In genomic region chr3:17281231-17281630, GRCm38 (mm10) we compare ENCODE assay signal across 23 mouse cellular contexts.
A peak's percentile ranks its signal among the peaks of the same experiment; 100 is the strongest.
DNase-seq lines count a peak whose midpoint lies in the region; ATAC-seq and TF ChIP-seq lines count a peak whose summit lies in the region.
"Had no signal": no experiment of that assay in that cellular context is flagged by ENCODE, and none has a peak within 500 bp of the region (broad histone marks: within the 10 kb centered on the region; RNA-seq: fewer than 3 reads in every experiment).

No protein-coding gene starts in this region.

- ATAC-seq in forebrain, embryonic 12.5 days (ENCODE audit: low FRiP score) = peak; percentile 80; the same call in 1 of the 2 replicates
- no peak for ATAC-seq in forebrain, embryonic 11.5 days (replicated peaks; ENCODE audit: low FRiP score)
- ATAC-seq in forebrain, postnatal 0 days = no peak
- ATAC-seq in midbrain, postnatal 0 days (ENCODE audit: low FRiP score) = no peak
- ATAC-seq: CD4-positive, CD25-positive, alpha-beta regulatory T cell, adult 4 months; intestine, embryonic 16.5 days; liver, postnatal 0 days had no signal

- H3K9ac ChIP-seq in forebrain, embryonic 12.5 days = no peak overlapping the region
- no peak overlapping the region for H3K9ac ChIP-seq in forebrain, embryonic 11.5 days (ENCODE audit: low read length)
- H3K9ac ChIP-seq in forebrain, postnatal 0 days = no peak overlapping the region
- H3K9ac ChIP-seq in midbrain, postnatal 0 days (replicated peaks; ENCODE audit: low read length, poor library complexity, severe bottlenecking) = no peak overlapping the region
- H3K9ac ChIP-seq: liver, postnatal 0 days; stomach, embryonic 15.5 days had no signal

- H3K36me3 ChIP-seq in forebrain, embryonic 12.5 days (replicated peaks) = no peaks in the 10 kb centered on the region
- no peaks in the 10 kb centered on the region for H3K36me3 ChIP-seq in forebrain, embryonic 11.5 days (ENCODE audit: control insufficient read depth, insufficient read depth, low read length)
- H3K36me3 ChIP-seq in forebrain, postnatal 0 days (ENCODE audit: insufficient read depth) = no peaks in the 10 kb centered on the region
- H3K36me3 ChIP-seq in midbrain, postnatal 0 days (ENCODE audit: insufficient read depth, low read length) = no peaks in the 10 kb centered on the region
- H3K36me3 ChIP-seq: stomach, embryonic 15.5 days had no signal

- no peak overlapping the region for H3K4me2 ChIP-seq in forebrain, embryonic 12.5 days
- no peak overlapping the region for H3K4me2 ChIP-seq in forebrain, embryonic 11.5 days (ENCODE audit: low read depth, low read length, severe bottlenecking)
- H3K4me2 ChIP-seq in forebrain, postnatal 0 days (ENCODE audit: low read depth) = no peak overlapping the region
- H3K4me2 ChIP-seq in midbrain, postnatal 0 days (ENCODE audit: low read depth, low read length, poor library complexity, severe bottlenecking) = no peak overlapping the region
- H3K4me2 ChIP-seq: stomach, embryonic 15.5 days had no signal

- no peaks in the 10 kb centered on the region for H3K4me1 ChIP-seq in forebrain, embryonic 12.5 days
- no peaks in the 10 kb centered on the region for H3K4me1 ChIP-seq in forebrain, embryonic 11.5 days (replicated peaks; ENCODE audit: control insufficient read depth, insufficient read depth, low read length)
- H3K4me1 ChIP-seq in forebrain, postnatal 0 days (ENCODE audit: insufficient read depth) = no peaks in the 10 kb centered on the region
- H3K4me1 ChIP-seq in midbrain, postnatal 0 days (ENCODE audit: insufficient read depth, low read length) = no peaks in the 10 kb centered on the region
- H3K4me1 ChIP-seq: stomach, embryonic 15.5 days had no signal

- H3K27ac ChIP-seq in forebrain, embryonic 12.5 days = no peak overlapping the region
- H3K27ac ChIP-seq in forebrain, embryonic 11.5 days (ENCODE audit: low read depth, low read length) = no peak overlapping the region
- H3K27ac ChIP-seq in forebrain, postnatal 0 days (ENCODE audit: low read depth, low read length) = no peak overlapping the region
- peak overlapping the region; percentile 43; the same call in 1 of the 2 replicates for H3K27ac ChIP-seq in midbrain, postnatal 0 days (ENCODE audit: low read depth, low read length)
- H3K27ac ChIP-seq: heart, adult 2 months; left cerebral cortex, adult 2 months; stomach, embryonic 15.5 days had no signal

- TF ChIP-seq CTCF in forebrain, postnatal 0 days (IDR thresholded peaks at IDR 0.05; ENCODE audit: low read depth) = no peak
- no peak for TF ChIP-seq CTCF in midbrain, postnatal 0 days (IDR thresholded peaks at IDR 0.05)

- no peaks in the 10 kb centered on the region for H3K9me3 ChIP-seq in forebrain, embryonic 12.5 days
- H3K9me3 ChIP-seq in forebrain, embryonic 11.5 days (ENCODE audit: control insufficient read depth, low read length) = no peaks in the 10 kb centered on the region
- no peaks in the 10 kb centered on the region for H3K9me3 ChIP-seq in forebrain, postnatal 0 days (ENCODE audit: low read length)
- no peaks in the 10 kb centered on the region for H3K9me3 ChIP-seq in midbrain, postnatal 0 days (ENCODE audit: low read length)
- H3K9me3 ChIP-seq: stomach, embryonic 15.5 days had no signal

- WGBS in forebrain, embryonic 12.5 days = 31% methylated on average over 6 of the region's 6 CpGs
- WGBS in forebrain, embryonic 11.5 days = 41% methylated on average over 6 of the region's 6 CpGs
- WGBS in forebrain, postnatal 0 days = 13% methylated on average over 6 of the region's 6 CpGs
- WGBS in midbrain, postnatal 0 days = 37% methylated on average over 6 of the region's 6 CpGs

- H3K27me3 ChIP-seq in forebrain, embryonic 12.5 days = no peaks in the 10 kb centered on the region
- H3K27me3 ChIP-seq in forebrain, embryonic 11.5 days (ENCODE audit: control insufficient read depth, insufficient read depth, low read length) = no peaks in the 10 kb centered on the region
- H3K27me3 ChIP-seq in forebrain, postnatal 0 days (ENCODE audit: insufficient read depth, low read length) = no peaks in the 10 kb centered on the region
- H3K27me3 ChIP-seq in midbrain, postnatal 0 days (ENCODE audit: insufficient read depth, low read length) = no peaks in the 10 kb centered on the region
- H3K27me3 ChIP-seq: stomach, embryonic 15.5 days had no signal

- H3K4me3 ChIP-seq in forebrain, embryonic 12.5 days (replicated peaks) = no peak overlapping the region
- H3K4me3 ChIP-seq in forebrain, embryonic 11.5 days (ENCODE audit: low read depth, low read length) = no peak overlapping the region
- no peak overlapping the region for H3K4me3 ChIP-seq in forebrain, postnatal 0 days (ENCODE audit: low read depth, low read length)
- no peak overlapping the region for H3K4me3 ChIP-seq in midbrain, postnatal 0 days (ENCODE audit: low read depth, low read length)
- H3K4me3 ChIP-seq: heart, adult 2 months; left cerebral cortex, adult 2 months; stomach, embryonic 15.5 days had no signal

- DNase-seq in forebrain, embryonic 11.5 days (ENCODE audit: low spot score) = no peak
- peak; percentile 22 for DNase-seq in Muller cell, postnatal 12 days (ENCODE audit: inconsistent ontology term)
- peak; percentile 32 for DNase-seq in forebrain, postnatal 0 days
- DNase-seq in midbrain, postnatal 0 days (ENCODE audit: low spot score) = peak; percentile 62
- no peak for DNase-seq in adrenal gland, adult (ENCODE audit: inconsistent age in 2 of 2, low spot score in 1 of 2)
- DNase-seq in ovary, postnatal 10 days (ENCODE audit: low spot score) = no peak
- DNase-seq in lung, postnatal 14 days = no peak
- DNase-seq: adrenal gland, postnatal 25 days; gastrocnemius, postnatal 25 days; heart, adult 2 months; heart, postnatal 4 days; kidney, postnatal 36 days; left cerebral cortex, postnatal 4 days; liver; liver, postnatal 0 days; lung, postnatal 10 days; thymus, adult 18-20 months; thymus, postnatal 4 days had no signal

Comparison
In these comparisons a context has a peak if more than half of its experiments do, and no peak if none do; other contexts are left out.
1. DNase-seq: peak in Muller cell, postnatal 12 days (single experiment), forebrain, postnatal 0 days (single experiment) and midbrain, postnatal 0 days (single experiment); none in forebrain, embryonic 11.5 days (single experiment), adrenal gland, adult (0 of 2), ovary, postnatal 10 days (single experiment) and lung, postnatal 14 days (single experiment).